Mouse (Mus musculus) hindbrain, embryonic 10.5 days (tissue): Measurements from ENCODE around the gene Ube2n. TPM values are rescaled to one million over a fixed set of nuclear protein-coding genes. Genes with fewer than 3 reads are reported as not detected.

ENCODE experiments used
- DNase-seq: peaks from one replicate; pipeline ENCODE4 v3.0.0-alpha.2; 2017; ENCODE audit warnings: low spot score
- H3K27ac ChIP-seq: fragments of 300-500 bp; sonication (generic); 2 replicates; pipeline ENCODE4 v1.5.1; 2016; ENCODE audit warnings: mild to moderate bottlenecking, moderate library complexity
- H3K27me3 ChIP-seq: fragments of 300-500 bp; sonication (generic); 2 replicates; pipeline ENCODE4 v1.6.1; 2016; ENCODE audit warnings: mild to moderate bottlenecking; ENCODE audit not compliant: poor library complexity, insufficient read depth, severe bottlenecking
- H3K36me3 ChIP-seq: fragments of 300-500 bp; sonication (generic); 2 replicates; pipeline ENCODE4 v1.6.1; 2016; ENCODE audit warnings: mild to moderate bottlenecking, moderate library complexity
- H3K4me1 ChIP-seq: fragments of 300-500 bp; sonication (generic); replicated peaks from 2 replicates; pipeline ENCODE4 v1.6.1; 2016; ENCODE audit warnings: mild to moderate bottlenecking
- H3K4me3 ChIP-seq: fragments of 300-500 bp; sonication (generic); 2 replicates; pipeline ENCODE4 v1.5.1; 2016; ENCODE audit warnings: mild to moderate bottlenecking, moderate library complexity
- H3K9me3 ChIP-seq: fragments of 300-500 bp; sonication (generic); 2 replicates; pipeline ENCODE4 v1.6.1; 2016; ENCODE audit warnings: mild to moderate bottlenecking, moderate library complexity
- WGBS: fragments of 180-500 bp; shearing (Covaris S2); methylation state at CpG from one replicate; pipeline ENCODE4 v1.1.7; 2016; 5-methylcytosine and 5-hydroxymethylcytosine counted together
- polyA plus RNA-seq: library from polyadenylated mRNA; unstranded; fragments of >200 nt; fragmentation: Nextera tagmentation; extraction: Ambion mirVana; gene quantifications from 2 replicates; pipeline ENCODE4 v1.2.1, GENCODE M21; 2016

The Ube2n gene
- polyA plus RNA-seq, 1 experiment from 2014 or later, result 422 TPM

DNA sequence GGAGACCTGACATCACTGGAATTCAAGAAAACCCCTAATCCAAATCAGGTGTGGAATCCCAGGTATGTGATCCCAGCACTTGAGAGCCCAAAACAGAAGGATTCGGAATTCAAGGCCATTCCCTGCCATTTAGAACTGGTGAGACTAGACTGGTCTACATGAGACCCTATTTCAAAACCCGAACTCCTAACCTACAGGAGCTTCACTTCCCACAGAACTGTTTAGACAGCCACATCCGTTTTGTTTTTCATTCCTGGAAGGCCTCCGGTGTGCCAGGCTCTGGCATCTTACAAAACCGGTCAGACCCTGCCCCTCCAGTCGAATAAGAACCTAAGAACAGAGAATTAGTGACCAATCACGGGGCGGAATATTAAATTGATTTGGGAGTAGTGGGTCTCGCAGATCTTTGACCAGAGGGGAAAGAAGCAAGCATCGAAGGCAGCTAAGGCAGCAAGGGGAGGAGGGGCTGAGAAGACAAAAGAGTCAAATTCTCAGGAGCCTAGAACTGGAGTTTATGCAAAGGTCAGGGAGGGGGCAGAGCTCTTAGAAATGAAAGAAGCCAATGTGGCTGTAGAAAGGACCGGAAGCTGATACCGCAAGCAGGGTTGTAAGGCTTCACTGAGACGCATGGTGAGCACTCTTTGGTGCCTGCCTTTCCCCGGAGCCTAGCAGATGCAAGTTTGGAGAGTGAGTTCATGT, 50.4 kb downstream of the Ube2n start:
- DNase-seq, result peak; percentile 48
- peaks cover 45% of the 10 kb centered on the region for H3K4me1 ChIP-seq
- no peaks in the 10 kb centered on the region for H3K9me3 ChIP-seq
- no peaks in the 10 kb centered on the region for H3K27me3 ChIP-seq
- WGBS, result 20% methylated on average over 14 of the region's 14 CpGs
- H3K36me3 ChIP-seq, result peaks cover 3% of the 10 kb centered on the region; the same call in 1 of the 2 replicates
- H3K27ac ChIP-seq, result peak overlapping the region; percentile 79
- peak overlapping the region; percentile 21 for H3K4me3 ChIP-seq

DNA sequence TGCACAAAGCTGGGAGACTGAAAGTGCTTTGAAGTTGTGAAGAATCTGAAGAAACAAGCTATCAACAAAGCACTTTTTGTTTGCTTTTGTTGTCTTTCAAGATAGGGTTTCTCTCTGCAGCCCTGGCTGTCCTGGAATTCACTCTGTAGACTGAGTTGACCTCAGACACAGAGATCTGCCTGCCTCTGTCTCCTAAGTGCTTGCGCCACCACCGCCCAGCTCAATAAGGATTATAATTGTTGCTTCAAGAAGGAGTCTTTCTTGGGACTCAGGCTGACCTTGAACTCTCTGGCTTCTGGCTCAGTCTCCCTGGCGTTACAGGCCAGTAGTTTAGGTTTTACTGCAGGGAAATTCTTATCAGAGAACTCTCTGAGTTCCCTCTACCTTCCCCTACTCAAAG, 51.8 kb downstream of the Ube2n start:
- H3K27ac ChIP-seq, result no peak overlapping the region
- WGBS, result 90% methylated on average over 3 of the region's 3 CpGs
- H3K9me3 ChIP-seq, result no peaks in the 10 kb centered on the region
- DNase-seq, result no peak
- no peaks in the 10 kb centered on the region for H3K27me3 ChIP-seq
- H3K4me3 ChIP-seq, result no peak overlapping the region
- peaks cover 34% of the 10 kb centered on the region for H3K4me1 ChIP-seq
- H3K36me3 ChIP-seq, result no peaks in the 10 kb centered on the region

DNA sequence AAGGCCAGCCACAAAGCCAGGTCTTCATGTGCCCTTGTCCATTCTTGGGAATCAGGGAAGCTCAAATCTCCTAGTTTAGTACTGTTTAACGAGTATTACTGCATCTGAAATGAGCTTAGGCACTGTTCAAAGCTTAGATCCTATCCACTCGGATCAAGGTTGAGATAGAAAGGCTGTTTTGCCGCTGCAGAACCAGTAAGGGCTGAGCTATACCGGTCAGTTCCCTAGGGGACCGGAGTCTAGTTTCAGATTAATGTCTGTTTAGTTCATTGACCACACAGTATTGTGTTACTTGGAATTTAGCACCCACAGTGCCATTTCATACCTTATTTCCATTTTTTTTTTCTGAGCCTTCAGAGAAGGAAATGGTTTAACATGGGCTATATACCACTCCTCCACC, 52.6 kb downstream of the Ube2n start:
- Histone ChIP-seq H3K9me3 (no peaks in the 10 kb centered on the region), H3K4me3 (no peak overlapping the region), H3K4me1 (peaks cover 26% of the 10 kb centered on the region), H3K36me3 (no peaks in the 10 kb centered on the region), H3K27ac (0 out of 2 replicates have a peak overlapping the region, but pooled peaks have one; percentile 30), H3K27me3 (no peaks in the 10 kb centered on the region)
- DNase-seq, result no peak
- WGBS, result 74% methylated on average over 5 of the region's 5 CpGs

DNA sequence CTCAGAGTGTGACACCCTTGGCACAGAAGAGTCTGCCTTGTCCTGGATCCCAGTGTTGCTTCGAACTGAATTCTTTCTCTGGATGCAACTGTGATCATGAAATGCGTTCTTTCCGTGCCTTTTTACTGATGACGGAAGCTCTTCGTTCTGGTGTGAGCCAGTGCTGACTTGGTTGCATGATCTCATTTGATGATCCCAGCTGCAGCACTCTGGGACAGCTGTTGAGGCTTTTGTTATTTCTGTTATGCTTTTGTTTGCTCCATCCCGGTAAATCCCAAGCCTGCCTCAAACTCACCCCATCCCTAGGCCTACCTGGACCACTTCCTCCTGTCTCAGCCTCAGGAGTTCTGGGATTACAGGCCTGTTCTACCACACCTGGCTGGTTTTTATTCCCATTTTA, 53.1 kb downstream of the Ube2n start:
- H3K36me3 ChIP-seq, result no peaks in the 10 kb centered on the region
- 83% methylated on average over 6 of the region's 6 CpGs for WGBS
- H3K27ac ChIP-seq, result no peak overlapping the region
- no peaks in the 10 kb centered on the region for H3K9me3 ChIP-seq
- DNase-seq, result no peak
- H3K27me3 ChIP-seq, result no peaks in the 10 kb centered on the region
- H3K4me1 ChIP-seq, result peaks cover 25% of the 10 kb centered on the region
- H3K4me3 ChIP-seq, result no peak overlapping the region

DNA sequence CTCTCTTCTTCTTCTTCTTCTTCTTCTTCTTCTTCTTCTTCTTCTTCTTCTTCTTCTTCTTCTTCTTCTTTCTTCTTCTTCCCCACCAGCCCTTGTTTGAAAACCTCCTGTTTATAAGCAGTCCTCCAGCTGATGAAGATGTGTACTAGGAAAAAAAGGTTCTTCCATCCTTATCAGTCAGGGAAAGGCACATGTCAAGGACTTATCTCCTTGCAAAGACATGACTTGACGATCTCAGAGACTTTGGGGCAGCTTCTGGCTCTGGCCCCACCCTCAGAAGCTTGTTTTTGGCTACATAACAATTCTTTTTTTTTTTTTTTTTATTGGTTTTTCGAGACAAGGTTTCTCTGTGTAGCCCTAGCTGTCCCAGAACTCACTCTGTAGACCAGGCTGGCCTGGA, 54.5 kb downstream of the Ube2n start:
- H3K4me3 ChIP-seq, result no peak overlapping the region
- no peak overlapping the region for H3K27ac ChIP-seq
- peaks cover 21% of the 10 kb centered on the region for H3K4me1 ChIP-seq
- no peaks in the 10 kb centered on the region for H3K27me3 ChIP-seq
- no peaks in the 10 kb centered on the region for H3K36me3 ChIP-seq
- DNase-seq, result no peak
- no peaks in the 10 kb centered on the region for H3K9me3 ChIP-seq
- 67% methylated on average over 2 of the region's 2 CpGs for WGBS

DNA sequence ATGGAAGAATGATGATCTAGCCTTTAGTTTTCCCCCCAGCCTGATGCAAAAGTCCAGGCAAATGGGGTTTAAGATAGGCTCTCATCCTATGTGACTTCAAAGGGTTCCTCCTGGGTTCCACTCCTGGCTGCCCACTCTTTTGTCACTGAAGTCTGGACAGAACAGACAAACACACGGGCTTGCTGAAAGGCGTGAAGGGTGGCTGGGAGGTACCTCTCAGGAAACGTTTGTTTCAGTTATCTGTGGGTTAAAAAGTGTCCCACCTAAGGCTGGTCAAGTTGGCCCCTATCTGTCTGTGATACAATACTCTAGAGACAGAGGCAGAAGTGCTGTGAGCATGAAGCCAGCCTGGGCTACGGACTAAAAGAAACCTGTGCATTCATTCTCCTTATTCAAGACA, 60.0 kb downstream of the Ube2n start:
- Histone ChIP-seq H3K4me1 (peaks cover 25% of the 10 kb centered on the region), H3K27me3 (no peaks in the 10 kb centered on the region), H3K36me3 (no peaks in the 10 kb centered on the region), H3K27ac (no peak overlapping the region), H3K4me3 (no peak overlapping the region), H3K9me3 (no peaks in the 10 kb centered on the region)
- 75% methylated on average over 4 of the region's 4 CpGs for WGBS
- DNase-seq, result no peak

DNA sequence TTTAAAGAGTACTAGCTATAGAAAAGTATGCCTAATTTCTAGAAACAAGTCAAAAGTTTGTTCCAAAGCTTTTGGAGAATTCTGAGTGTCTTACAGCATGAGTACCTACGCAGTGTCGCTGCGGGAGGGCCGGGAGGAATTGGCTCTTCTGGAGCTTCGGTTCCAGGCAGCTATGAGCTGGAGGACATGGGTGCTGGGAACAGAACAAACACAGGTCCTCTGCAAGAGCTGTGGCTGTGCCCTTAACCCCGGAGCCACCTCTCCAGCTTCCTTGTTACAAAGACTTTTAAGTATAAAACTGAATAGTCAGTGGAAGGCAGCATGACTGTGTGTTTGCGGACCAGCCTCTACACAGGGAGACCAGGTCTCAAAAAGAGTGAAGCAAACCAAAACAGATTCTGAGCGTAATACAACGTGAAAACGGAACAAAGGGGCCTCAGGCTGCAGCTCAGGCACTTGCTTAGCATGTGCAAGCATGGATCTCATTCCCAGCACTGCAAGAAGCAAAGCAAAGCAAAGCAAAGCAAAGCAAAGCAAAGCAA, 61.0 kb downstream of the Ube2n start:
- H3K4me3 ChIP-seq, result no peak overlapping the region
- DNase-seq, result no peak
- 71% methylated on average over 10 of the region's 10 CpGs for WGBS
- H3K27me3 ChIP-seq, result no peaks in the 10 kb centered on the region
- H3K36me3 ChIP-seq, result no peaks in the 10 kb centered on the region
- no peaks in the 10 kb centered on the region for H3K9me3 ChIP-seq
- H3K4me1 ChIP-seq, result peaks cover 25% of the 10 kb centered on the region
- peak overlapping the region; percentile 13 for H3K27ac ChIP-seq

DNA sequence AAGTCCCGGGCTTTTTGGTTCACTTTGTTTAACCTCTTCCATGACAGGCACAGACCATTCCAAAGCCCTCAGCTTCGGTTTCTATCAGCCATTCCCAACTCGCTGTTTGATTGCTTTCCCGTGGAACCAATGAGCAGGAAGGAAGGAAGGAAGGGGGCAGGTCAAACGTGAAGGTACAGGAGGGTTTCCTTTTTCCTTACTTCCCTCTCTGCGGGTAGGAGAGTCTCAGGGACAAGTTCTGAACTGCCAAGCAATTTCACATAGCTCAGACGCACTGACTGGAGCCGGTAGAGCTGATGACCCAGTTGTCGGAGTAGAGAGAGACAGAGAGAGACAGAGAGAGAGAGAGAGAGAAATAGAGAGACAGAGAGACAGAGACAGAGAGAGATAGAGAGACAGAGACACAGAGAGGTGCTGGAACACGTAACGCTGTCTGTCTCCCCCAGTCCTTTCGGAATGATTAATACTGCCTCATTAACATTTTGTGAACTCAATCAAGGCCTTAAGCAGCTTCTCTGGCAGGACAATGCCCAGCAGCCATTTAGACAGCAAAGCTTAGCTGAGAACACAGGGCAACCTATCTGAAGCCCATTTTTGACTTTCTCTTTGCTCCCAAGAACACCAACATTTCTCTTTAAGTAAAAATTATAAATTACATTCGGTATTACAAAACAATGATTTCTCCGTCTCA, 62.1 kb downstream of the Ube2n start:
- H3K36me3 ChIP-seq, result no peaks in the 10 kb centered on the region
- H3K27ac ChIP-seq, result peak overlapping the region; percentile 79
- peak; percentile 25 for DNase-seq
- H3K4me3 ChIP-seq, result no peak overlapping the region
- no peaks in the 10 kb centered on the region for H3K27me3 ChIP-seq
- WGBS, result 57% methylated on average over 14 of the region's 14 CpGs
- no peaks in the 10 kb centered on the region for H3K9me3 ChIP-seq
- H3K4me1 ChIP-seq, result peaks cover 25% of the 10 kb centered on the region

DNA sequence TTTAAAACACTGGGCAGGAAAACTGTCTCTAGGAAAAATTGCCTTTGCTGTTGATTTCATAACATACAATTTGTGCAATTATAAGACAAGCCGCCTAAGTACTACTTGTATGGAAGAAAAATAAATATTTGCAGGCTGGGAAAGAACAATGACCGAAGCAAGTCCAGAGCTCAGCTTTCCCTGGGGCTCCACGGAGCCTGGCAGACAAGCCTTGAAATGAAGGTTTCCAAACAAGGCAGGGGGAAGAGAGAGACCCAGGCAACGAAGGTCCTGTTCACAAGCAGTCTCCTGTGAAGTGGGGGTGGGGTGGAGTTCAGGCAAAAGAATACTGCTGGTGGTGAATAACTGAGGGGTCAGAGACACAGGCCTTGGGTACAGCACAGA, 62.6 kb downstream of the Ube2n start:
- Histone ChIP-seq H3K9me3 (no peaks in the 10 kb centered on the region), H3K27ac (peak overlapping the region; percentile 79), H3K4me1 (peaks cover 25% of the 10 kb centered on the region), H3K36me3 (no peaks in the 10 kb centered on the region), H3K27me3 (no peaks in the 10 kb centered on the region), H3K4me3 (no peak overlapping the region)
- WGBS, result 21% methylated on average over 4 of the region's 4 CpGs
- DNase-seq, result peak; percentile 60

DNA sequence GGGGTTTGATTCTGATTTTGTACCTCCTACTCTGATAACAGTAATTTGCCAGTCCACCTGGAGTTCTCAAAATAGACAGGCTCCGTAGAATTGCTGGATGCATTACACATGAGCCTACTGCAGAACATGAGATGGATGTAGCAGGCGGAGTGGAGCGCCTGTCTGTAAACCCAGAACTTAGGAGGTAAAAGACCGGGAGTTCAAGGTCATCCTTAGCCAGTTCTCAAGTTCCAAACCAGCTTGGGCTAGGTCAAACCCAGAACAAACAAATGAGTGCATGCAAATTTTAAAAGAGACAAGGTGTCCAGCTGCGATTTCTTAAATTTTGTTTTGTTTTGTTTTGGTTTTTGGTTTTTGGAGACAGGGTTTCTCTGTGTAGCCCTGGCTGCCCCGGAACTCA, 70.6 kb downstream of the Ube2n start:
- Histone ChIP-seq H3K9me3 (0 out of 2 replicates have a peak, but pooled peaks cover 3% of the 10 kb centered on the region), H3K4me3 (no peak overlapping the region), H3K4me1 (0 out of 2 replicates have a peak, but pooled peaks cover 6% of the 10 kb centered on the region), H3K36me3 (no peaks in the 10 kb centered on the region), H3K27ac (no peak overlapping the region), H3K27me3 (no peaks in the 10 kb centered on the region)
- no peak for DNase-seq
- WGBS, result 93% methylated on average over 6 of the region's 6 CpGs

DNA sequence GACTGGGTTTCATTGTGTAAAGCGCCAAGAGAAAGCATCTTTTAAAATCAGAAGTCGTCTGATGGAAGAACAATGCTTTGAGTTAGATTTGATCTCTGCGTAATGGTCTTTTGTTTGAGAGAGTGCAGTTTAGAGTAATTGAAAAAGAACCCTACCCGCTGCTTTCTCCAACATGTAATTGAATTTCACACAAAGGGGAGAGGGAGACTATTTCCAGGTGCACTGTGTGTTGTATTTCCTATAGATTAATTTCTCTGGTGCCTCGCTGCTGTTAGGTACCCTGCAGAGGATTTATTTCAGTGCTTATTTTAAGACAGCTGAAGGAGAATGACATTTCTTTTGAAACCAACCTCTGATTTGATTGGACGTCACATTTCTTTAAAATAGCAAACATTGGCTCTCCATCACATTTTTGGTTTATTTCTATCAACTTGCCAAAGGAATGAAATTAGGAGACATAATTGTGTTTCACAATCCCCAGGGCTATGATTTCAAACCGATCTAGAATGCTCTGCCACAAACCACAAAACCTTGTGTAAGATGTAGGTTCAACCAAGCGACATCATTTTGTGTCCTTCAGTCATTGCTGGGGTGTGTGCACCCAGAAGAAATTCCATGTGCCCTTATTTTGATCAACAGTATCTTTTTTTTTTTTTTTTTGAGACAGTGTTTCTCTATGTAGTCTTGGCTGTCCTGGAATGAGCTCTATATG, 72.7 kb downstream of the Ube2n start:
- H3K36me3 ChIP-seq, result no peaks in the 10 kb centered on the region
- WGBS, result 67% methylated on average over 8 of the region's 8 CpGs
- peaks cover 3% of the 10 kb centered on the region; the same call in 1 of the 2 replicates for H3K27me3 ChIP-seq

DNA sequence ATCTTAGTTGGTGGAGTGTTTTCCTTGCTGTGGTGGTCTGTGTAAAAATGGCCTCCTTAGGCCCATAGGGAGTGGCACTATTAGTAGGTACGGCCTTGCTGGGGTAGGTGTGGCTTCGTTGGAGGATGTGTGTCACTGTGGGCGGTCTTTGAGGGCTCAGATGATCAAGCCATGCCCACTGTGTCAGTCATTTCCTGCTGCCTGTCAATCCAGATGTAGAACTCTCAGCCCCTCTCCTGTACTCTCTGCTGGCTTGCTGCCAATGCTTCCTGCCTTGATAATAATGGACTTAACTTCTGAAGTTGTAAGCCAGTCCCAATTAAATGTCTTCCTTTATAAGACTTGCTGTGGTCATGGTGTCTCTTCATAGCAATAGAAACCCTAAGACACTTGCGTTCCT, 74.3 kb downstream of the Ube2n start:
- WGBS, result 96% methylated on average over 4 of the region's 4 CpGs
- Histone ChIP-seq H3K9me3 (0 out of 2 replicates have a peak, but pooled peaks cover 3% of the 10 kb centered on the region), H3K36me3 (no peaks in the 10 kb centered on the region), H3K4me3 (no peak overlapping the region), H3K27me3 (peaks cover 17% of the 10 kb centered on the region), H3K4me1 (peaks cover 6% of the 10 kb centered on the region; the same call in 1 of the 2 replicates), H3K27ac (no peak overlapping the region)
- DNase-seq, result no peak

More for the DNA sequence above, 72.7 kb downstream of the Ube2n start:
- no peak overlapping the region for H3K4me3 ChIP-seq
- no peak overlapping the region for H3K27ac ChIP-seq
- 0 out of 2 replicates have a peak, but pooled peaks cover 6% of the 10 kb centered on the region for H3K4me1 ChIP-seq
- 0 out of 2 replicates have a peak, but pooled peaks cover 3% of the 10 kb centered on the region for H3K9me3 ChIP-seq
- DNase-seq, result no peak
